Mouse (Mus musculus) lung, postnatal 0 days (tissue): Measurements from ENCODE around the gene 4932438H23Rik. TPM values are rescaled to one million over a fixed set of nuclear protein-coding genes. Genes with fewer than 3 reads are reported as not detected.

Source experiments
- ATAC-seq: fragments of 200-750 bp; cut with Nextera tagmentation; 2 replicates; pipeline ENCODE4 v1.8.0; 2017; ENCODE audit warnings: moderate library complexity
- DNase-seq: peaks from one replicate; pipeline ENCODE4 v3.0.0-alpha.2; 2016; ENCODE audit warnings: low spot score
- H3K27ac ChIP-seq: fragments of 300-500 bp; sonication (generic); 2 replicates; pipeline ENCODE4 v1.5.1; 2014; ENCODE audit warnings: antibody characterized with exemption, mild to moderate bottlenecking, low read length, mixed read lengths
- H3K27me3 ChIP-seq: fragments of 300-500 bp; sonication (generic); replicated peaks from 2 replicates; pipeline ENCODE4 v1.6.1; 2014; ENCODE audit warnings: low read length, mixed read lengths; ENCODE audit not compliant: insufficient read depth
- H3K36me3 ChIP-seq: fragments of 300-500 bp; sonication (generic); 2 replicates; pipeline ENCODE4 v1.6.1; 2014; ENCODE audit warnings: low read length, mixed read lengths; ENCODE audit not compliant: insufficient read depth
- H3K4me1 ChIP-seq: fragments of 300-500 bp; sonication (generic); 2 replicates; pipeline ENCODE4 v1.6.1; 2014; ENCODE audit warnings: antibody characterized with exemption, low read depth, low read length, mixed read lengths; ENCODE audit not compliant: insufficient read depth
- H3K4me2 ChIP-seq: fragments of 300-500 bp; sonication (generic); replicated peaks from 2 replicates; pipeline ENCODE4 v1.6.1; 2014; ENCODE audit warnings: low read depth, mild to moderate bottlenecking, low read length, moderate library complexity, mixed read lengths
- H3K4me3 ChIP-seq: fragments of 300-500 bp; sonication (generic); 2 replicates; pipeline ENCODE4 v1.5.1; 2014; ENCODE audit warnings: low read depth, low read length
- H3K9ac ChIP-seq: fragments of 300-500 bp; sonication (generic); replicated peaks from 2 replicates; pipeline ENCODE4 v1.6.1; 2014; ENCODE audit warnings: low read depth, mild to moderate bottlenecking
- H3K9me3 ChIP-seq: fragments of 300-500 bp; sonication (generic); 2 replicates; pipeline ENCODE4 v1.6.1; 2016; ENCODE audit warnings: low read length, mixed read lengths
- CTCF ChIP-seq: IDR thresholded peaks from 2 replicates; pipeline ENCODE4 v1.5.1; 2016; ENCODE audit warnings: antibody characterized with exemption, mild to moderate bottlenecking
- EP300 ChIP-seq: IDR thresholded peaks from 2 replicates; pipeline ENCODE4 v1.6.1; 2016; ENCODE audit warnings: antibody characterized with exemption, mild to moderate bottlenecking, control low read depth
- WGBS: fragments of 180-500 bp; shearing (Covaris S2); extraction: QIAGEN DNeasy Blood & Tissue Kit; methylation state at CpG from one replicate; pipeline ENCODE4 v1.1.7; 2014; 5-methylcytosine and 5-hydroxymethylcytosine counted together
- polyA plus RNA-seq: library from polyadenylated mRNA; unstranded; fragments of >200 nt; fragmentation: Nextera tagmentation; extraction: Ambion mirVana; gene quantifications from 2 replicates; pipeline ENCODE4 v1.2.1, GENCODE M21; 2015

4932438H23Rik gene
- polyA plus RNA-seq, 1 experiment from 2014 or later = 0.07 TPM

DNA sequence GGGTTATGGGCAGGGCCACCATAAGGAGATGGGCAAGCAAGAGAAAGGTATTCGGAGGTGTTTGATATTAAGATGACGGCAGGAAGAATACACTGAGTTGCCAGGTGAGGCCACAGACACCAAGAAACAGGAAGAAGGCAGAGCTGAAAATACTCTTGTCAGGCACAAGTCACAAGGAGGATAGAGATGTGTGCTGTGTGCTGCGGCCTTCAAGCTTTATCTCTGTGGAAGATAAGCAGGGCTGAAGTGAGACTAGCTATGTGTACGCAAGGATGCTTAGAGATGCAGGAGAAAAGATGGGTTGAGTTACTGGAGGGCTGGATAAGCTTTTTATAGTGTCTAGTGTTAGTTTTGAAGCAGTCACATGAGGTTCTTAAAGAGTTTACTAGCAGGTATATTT, 37.7 kb downstream of the 4932438H23Rik start:
- no peaks in the 10 kb centered on the region for H3K27me3 ChIP-seq
- H3K4me1 ChIP-seq = no peaks in the 10 kb centered on the region
- WGBS = 68% methylated on average over 4 of the region's 4 CpGs
- ATAC-seq = no peak
- no peaks in the 10 kb centered on the region for H3K9me3 ChIP-seq
- no peak overlapping the region for H3K4me3 ChIP-seq
- TF ChIP-seq EP300 (no peak), CTCF (no peak)
- no peaks in the 10 kb centered on the region for H3K36me3 ChIP-seq
- no peak overlapping the region for H3K4me2 ChIP-seq
- DNase-seq = no peak
- H3K27ac ChIP-seq = no peak overlapping the region
- no peak overlapping the region for H3K9ac ChIP-seq

DNA sequence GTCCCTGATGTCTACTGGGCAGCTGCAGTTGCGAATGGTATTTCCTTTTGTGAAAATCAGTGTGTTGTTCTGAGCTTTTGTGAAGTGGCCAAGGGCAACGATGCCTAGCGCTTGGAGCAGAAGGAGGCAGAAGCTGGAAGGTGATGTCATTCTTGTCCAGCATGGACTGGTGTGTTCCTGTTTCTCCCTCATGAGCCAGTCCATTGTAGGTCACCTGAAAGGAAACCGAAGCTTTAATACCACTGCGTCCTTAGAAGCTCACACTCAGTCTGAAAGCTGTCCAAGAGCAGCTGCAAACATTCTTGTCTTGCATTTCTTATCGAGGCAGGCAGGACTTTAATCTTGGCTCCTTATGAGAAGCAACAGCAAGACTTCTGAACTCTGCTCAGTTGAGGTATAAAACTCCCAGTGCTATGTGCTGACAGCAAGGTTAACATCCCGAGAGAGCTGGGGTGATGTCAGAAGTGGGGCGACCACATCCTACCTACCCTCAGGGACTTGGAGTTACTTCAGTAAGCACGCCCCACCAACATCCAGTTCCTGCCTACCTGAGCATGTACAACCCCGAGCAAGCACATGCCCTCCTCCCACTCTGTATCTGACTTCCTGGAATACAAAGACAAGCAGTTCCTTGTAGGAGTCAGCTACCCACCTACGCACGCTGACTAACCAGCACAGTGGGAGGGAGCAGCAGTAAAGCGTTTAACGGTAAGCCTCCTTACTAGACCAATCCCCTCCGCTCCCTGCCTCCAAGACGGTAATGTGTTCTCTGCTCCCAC, 38.7 kb downstream of the 4932438H23Rik start:
- Histone ChIP-seq H3K4me1 (no peaks in the 10 kb centered on the region), H3K9me3 (no peaks in the 10 kb centered on the region), H3K4me3 (no peak overlapping the region), H3K36me3 (no peaks in the 10 kb centered on the region), H3K27ac (no peak overlapping the region), H3K4me2 (no peak overlapping the region), H3K27me3 (no peaks in the 10 kb centered on the region), H3K9ac (no peak overlapping the region)
- DNase-seq (peak; percentile 44), ATAC-seq (peak; percentile 58)
- TF ChIP-seq CTCF (no peak), EP300 (no peak)
- WGBS = 39% methylated on average over 16 of the region's 16 CpGs

DNA sequence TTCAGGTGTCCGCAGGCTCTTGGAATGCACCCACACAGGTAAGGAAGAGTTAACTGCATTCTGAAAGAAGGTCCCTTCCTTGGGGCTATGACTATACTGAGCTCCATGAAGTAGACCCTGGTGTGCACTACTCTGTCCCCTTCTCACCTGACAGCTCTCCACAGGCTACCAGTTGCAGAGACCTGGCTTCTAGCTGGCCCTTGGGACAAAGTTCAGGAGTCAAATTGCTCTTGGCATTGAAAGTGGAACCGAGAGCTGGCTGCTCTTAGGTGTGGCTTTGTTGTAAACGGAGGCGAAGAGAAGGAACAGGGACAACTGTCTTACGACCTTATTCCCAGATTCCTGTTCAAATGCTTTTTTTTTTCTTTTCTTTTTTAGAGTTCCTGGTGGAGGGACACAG, 39.8 kb downstream of the 4932438H23Rik start:
- Histone ChIP-seq H3K4me1 (no peaks in the 10 kb centered on the region), H3K36me3 (no peaks in the 10 kb centered on the region), H3K9me3 (no peaks in the 10 kb centered on the region), H3K9ac (no peak overlapping the region), H3K4me3 (no peak overlapping the region), H3K4me2 (no peak overlapping the region), H3K27ac (no peak overlapping the region), H3K27me3 (no peaks in the 10 kb centered on the region)
- 68% methylated on average over 5 of the region's 5 CpGs for whole genome bisulfite sequencing
- ATAC-seq (no peak), DNase-seq (no peak)
- no peak for TF ChIP-seq CTCF
- no peak for TF ChIP-seq EP300

DNA sequence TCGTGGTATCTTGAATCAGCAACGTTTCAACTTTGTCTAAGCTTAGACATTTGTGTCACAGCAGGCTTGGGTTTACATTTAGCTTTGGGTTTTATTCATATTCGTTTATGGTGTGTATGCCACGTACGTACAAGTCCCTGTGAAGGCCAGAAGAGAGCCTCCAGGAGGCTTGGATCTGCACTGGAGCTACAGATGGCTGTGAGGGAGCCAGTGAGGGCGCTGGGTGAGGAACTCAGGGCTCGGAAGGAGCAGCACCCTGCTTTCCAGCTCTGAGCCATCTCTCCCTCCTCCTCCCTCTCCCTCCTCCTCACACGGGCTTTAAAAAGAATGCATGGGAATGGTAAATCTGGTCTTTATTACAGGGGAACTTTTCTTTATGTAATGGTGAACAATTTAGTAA, 41.3 kb downstream of the 4932438H23Rik start:
- no peak overlapping the region for H3K4me2 ChIP-seq
- 46% methylated on average over 8 of the region's 8 CpGs for WGBS
- no peaks in the 10 kb centered on the region for H3K36me3 ChIP-seq
- no peaks in the 10 kb centered on the region for H3K27me3 ChIP-seq
- TF ChIP-seq CTCF = no peak
- no peak for TF ChIP-seq EP300
- ATAC-seq (no peak), DNase-seq (no peak)
- no peak overlapping the region for H3K4me3 ChIP-seq
- no peaks in the 10 kb centered on the region for H3K4me1 ChIP-seq
- no peak overlapping the region for H3K9ac ChIP-seq
- H3K27ac ChIP-seq = no peak overlapping the region
- H3K9me3 ChIP-seq = no peaks in the 10 kb centered on the region

DNA sequence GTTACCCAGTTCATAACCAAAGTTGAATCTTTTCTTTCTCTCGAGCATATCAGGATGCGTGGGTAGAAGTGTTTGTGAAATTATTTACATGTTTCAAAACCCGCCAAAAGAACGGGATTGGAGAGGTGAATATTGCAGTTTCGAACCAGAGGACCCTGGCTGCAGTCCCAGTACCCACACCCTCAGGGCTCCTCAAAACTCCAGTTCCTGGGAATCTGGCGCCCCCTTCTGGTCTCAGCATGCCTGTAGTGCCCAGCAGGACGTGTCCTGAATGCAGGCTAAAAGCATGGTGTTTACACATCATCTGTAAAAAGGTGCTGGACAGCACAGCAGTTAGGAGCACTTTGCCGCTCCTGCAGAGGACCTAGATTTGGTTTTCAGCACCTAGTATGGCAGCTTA, 49.4 kb downstream of the 4932438H23Rik start:
- Histone ChIP-seq H3K4me3 (no peak overlapping the region), H3K27ac (no peak overlapping the region), H3K36me3 (no peaks in the 10 kb centered on the region), H3K27me3 (no peaks in the 10 kb centered on the region), H3K9ac (no peak overlapping the region), H3K9me3 (no peaks in the 10 kb centered on the region), H3K4me2 (no peak overlapping the region), H3K4me1 (no peaks in the 10 kb centered on the region)
- 52% methylated on average over 8 of the region's 8 CpGs for WGBS
- peak; percentile 66 for TF ChIP-seq CTCF
- TF ChIP-seq EP300 = no peak
- ATAC-seq = no peak
- DNase-seq = peak; percentile 44

DNA sequence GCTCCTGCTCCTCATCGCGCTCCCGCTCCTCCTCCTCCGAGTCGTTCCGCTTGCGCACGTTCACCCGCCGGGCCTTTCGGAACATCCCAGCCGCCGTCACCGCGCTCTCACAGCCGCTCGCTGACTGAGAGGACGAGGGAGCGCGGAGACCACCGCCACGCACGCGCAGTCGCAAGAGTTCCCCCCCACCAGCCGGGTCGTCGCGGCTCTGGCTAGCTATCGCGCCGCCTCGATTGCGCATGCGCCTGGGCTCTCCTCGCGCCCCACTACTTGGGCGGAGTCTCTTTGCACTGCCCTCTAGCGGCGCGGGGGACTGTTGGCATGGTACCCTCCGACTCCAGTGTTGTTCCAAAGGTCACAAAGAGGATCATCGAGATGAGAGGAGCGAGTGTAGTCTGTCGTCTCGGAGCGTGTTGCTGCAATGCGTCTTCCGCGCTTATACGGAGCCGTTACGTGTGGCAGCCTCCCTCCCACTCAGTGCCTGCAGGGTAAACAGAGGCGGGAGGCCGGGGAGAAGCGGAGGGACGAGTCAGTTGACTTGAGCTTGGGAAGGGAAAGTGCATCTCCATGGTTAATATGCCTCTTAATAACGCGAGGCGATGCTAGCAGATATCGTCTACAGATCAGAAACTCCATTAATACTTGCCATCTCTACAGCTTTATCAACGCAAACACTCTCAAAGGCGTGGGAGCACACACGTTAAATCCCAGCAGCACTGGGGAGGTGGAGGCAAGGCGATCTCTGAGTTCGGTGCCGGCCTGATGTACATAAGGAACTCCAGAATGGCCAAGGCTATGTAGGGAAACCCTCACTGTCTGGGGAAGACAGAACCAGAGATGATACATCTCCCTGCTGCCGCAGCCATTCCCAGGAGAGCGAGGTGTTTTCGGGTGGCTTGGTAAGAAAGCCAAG, 50.4 kb downstream of the 4932438H23Rik start, which contains the start of gene Paxbp1:
TSS of gene Paxbp1 (minus strand) at position 274 of the 913 bp plus-strand sequence.
- ATAC-seq (peak; percentile 96), DNase-seq (peak; percentile 98)
- peak within 1 kb of the TSS; percentile 96 for H3K27ac ChIP-seq
- no peaks in the 10 kb centered on the region for H3K4me1 ChIP-seq
- peak within 1 kb of the TSS; percentile 94 for H3K4me3 ChIP-seq
- no peaks in the 10 kb centered on the region for H3K27me3 ChIP-seq
- TF ChIP-seq CTCF = peak; percentile 98
- TF ChIP-seq EP300 = no peak
- H3K9ac ChIP-seq = peak within 1 kb of the TSS; percentile 83
- 1% methylated on average over 53 of the region's 70 CpGs for WGBS
- no peaks in the 10 kb centered on the region for H3K9me3 ChIP-seq
- H3K4me2 ChIP-seq = peak within 1 kb of the TSS; percentile 87
- no peaks in the 10 kb centered on the region for H3K36me3 ChIP-seq
